Mouse (Mus musculus) midbrain, embryonic 12.5 days (tissue): ENCODE measurements around the gene Col23a1. TPM values are rescaled to one million over a fixed set of nuclear protein-coding genes. Genes with fewer than 3 reads are reported as not detected.
A peak's percentile ranks its signal among the peaks of the same experiment; 100 is the strongest.

ENCODE experiments used
- ATAC-seq: fragments of 200-750 bp; cut with Nextera tagmentation; 2 replicates; pipeline ENCODE4 v1.8.0; 2017; ENCODE audit warnings: low read depth, moderate TSS enrichment, moderate library complexity; ENCODE audit not compliant: low FRiP score
- H3K27ac ChIP-seq: fragments of 300-500 bp; sonication (generic); replicated peaks from 2 replicates; pipeline ENCODE4 v1.5.1; 2016; ENCODE audit warnings: mild to moderate bottlenecking
- H3K27me3 ChIP-seq: fragments of 300-500 bp; sonication (generic); 2 replicates; pipeline ENCODE4 v1.6.1; 2016; ENCODE audit warnings: mild to moderate bottlenecking
- H3K36me3 ChIP-seq: fragments of 300-500 bp; sonication (generic); 2 replicates; pipeline ENCODE4 v1.6.1; 2016
- H3K4me1 ChIP-seq: fragments of 300-500 bp; sonication (generic); 2 replicates; pipeline ENCODE4 v1.6.1; 2016
- H3K4me2 ChIP-seq: fragments of 300-500 bp; sonication (generic); replicated peaks from 2 replicates; pipeline ENCODE4 v1.6.1; 2016; ENCODE audit warnings: mild to moderate bottlenecking, moderate library complexity
- H3K4me3 ChIP-seq: fragments of 300-500 bp; sonication (generic); 2 replicates; pipeline ENCODE4 v1.5.1; 2016; ENCODE audit warnings: mild to moderate bottlenecking
- H3K9ac ChIP-seq: fragments of 300-500 bp; sonication (generic); replicated peaks from 2 replicates; pipeline ENCODE4 v1.6.1; 2016; ENCODE audit warnings: mild to moderate bottlenecking, moderate library complexity
- H3K9me3 ChIP-seq: fragments of 300-500 bp; sonication (generic); 2 replicates; pipeline ENCODE4 v1.6.1; 2016; ENCODE audit warnings: mild to moderate bottlenecking
- WGBS: fragments of 180-500 bp; shearing (Covaris S2); methylation state at CpG from one replicate; pipeline ENCODE4 v1.1.7; 2016; 5-methylcytosine and 5-hydroxymethylcytosine counted together
- polyA plus RNA-seq: library from polyadenylated mRNA; unstranded; fragments of >200 nt; fragmentation: Nextera tagmentation; extraction: Ambion mirVana; gene quantifications from 2 replicates; pipeline ENCODE4 v1.2.1, GENCODE M21; 2016

Gene Col23a1
- polyA plus RNA-seq, 1 experiment from 2014 or later: 18.3 TPM

DNA sequence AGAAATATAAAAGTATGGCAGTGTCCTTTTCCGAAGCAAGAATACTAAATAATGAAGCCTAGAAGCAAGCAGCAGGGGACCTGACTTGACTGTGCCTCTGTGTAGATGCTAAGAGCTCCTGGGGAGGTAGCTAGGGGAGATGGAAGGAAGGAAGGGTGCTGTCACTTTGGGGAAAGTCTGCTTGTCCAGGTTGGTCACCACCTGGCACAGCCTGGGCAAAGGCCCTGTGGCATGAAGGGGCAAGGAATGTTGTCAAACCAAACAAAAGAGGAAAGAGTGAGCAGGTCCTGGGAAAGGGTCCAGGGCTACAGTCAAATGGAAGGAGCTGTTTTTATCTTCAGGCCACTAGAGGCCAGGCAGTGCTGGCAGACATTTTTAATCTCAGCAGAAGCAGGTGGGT lies 297.3 kb downstream of the Col23a1 start:
- no peak for ATAC-seq
- H3K4me1 ChIP-seq: peaks cover 22% of the 10 kb centered on the region
- H3K9ac ChIP-seq: no peak overlapping the region
- H3K36me3 ChIP-seq: peaks cover 58% of the 10 kb centered on the region
- H3K27ac ChIP-seq: no peak overlapping the region; the same call in 1 of the 2 replicates
- H3K4me2 ChIP-seq: no peak overlapping the region
- H3K9me3 ChIP-seq: no peaks in the 10 kb centered on the region
- no peaks in the 10 kb centered on the region for H3K27me3 ChIP-seq
- WGBS: 87% methylated on average over 1 of the region's 1 CpGs
- no peak overlapping the region for H3K4me3 ChIP-seq

DNA sequence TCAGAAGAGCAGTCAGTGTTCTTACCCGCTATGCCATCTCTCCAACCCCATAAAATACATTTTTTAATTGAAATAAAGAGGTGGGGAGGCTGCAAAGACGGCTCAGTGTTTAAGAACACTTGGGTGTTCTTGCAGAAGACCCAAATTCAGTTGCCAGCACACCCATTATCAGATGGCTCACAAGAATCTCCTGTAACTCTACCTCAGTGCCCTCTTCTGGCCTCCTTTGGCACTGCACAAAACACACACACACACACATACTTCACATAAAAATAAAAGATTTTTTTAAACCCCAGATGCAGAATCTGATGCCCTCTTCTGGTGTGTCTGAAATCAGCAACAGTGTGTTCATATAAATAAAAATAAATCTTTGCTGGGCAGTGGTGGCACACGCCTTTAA lies 299.1 kb downstream of the Col23a1 start:
- Histone ChIP-seq H3K4me1 (peaks cover 15% of the 10 kb centered on the region), H3K36me3 (peaks cover 76% of the 10 kb centered on the region), H3K4me2 (no peak overlapping the region), H3K9me3 (no peaks in the 10 kb centered on the region), H3K4me3 (no peak overlapping the region), H3K9ac (no peak overlapping the region), H3K27ac (no peak overlapping the region), H3K27me3 (no peaks in the 10 kb centered on the region)
- 95% methylated on average over 3 of the region's 3 CpGs for WGBS
- no peak for ATAC-seq

DNA sequence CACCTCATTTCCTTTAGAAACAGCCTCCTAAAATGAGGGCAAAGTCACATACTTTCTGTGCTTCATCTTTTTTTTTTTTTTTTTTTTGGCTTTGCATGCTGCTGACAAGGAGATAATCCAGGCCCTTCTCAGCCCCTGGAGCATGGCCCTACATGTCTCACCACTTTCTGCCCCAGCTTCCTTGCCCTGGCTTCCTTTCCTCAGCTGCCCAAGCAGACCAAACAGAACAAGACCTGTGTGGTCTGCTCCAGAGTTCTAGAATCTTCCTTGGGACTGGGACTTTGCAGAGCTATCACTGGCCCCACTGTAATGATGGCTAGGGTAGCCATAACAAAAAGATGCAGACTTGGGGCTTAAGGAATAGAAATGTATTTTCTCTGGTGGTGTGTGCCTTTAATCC lies 300.3 kb downstream of the Col23a1 start:
- Histone ChIP-seq H3K4me1 (peaks cover 10% of the 10 kb centered on the region), H3K4me2 (no peak overlapping the region), H3K9me3 (no peaks in the 10 kb centered on the region), H3K27ac (no peak overlapping the region), H3K27me3 (no peaks in the 10 kb centered on the region), H3K4me3 (no peak overlapping the region), H3K36me3 (peaks cover 85% of the 10 kb centered on the region), H3K9ac (no peak overlapping the region)
- no peak for ATAC-seq

DNA sequence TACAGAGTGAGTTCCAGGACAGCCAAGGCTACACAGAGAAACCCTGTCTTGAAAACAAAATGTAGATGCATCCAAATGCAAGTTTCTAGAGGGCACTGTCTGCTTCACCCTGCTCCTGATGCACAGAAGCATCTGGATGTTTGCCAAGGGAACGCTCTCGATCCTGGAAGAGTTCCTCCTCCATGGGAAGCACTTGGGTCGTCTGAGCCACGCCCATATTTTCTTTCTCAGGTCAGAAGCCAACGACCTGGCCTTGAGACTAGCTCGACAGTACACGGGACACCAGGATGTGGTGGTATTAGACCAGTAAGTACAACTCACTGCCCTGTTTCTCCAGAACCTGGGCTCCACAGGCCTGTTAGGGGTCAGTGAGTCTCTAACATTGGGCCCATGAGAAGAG lies 301.4 kb downstream of the Col23a1 start:
- peaks cover 96% of the 10 kb centered on the region for H3K36me3 ChIP-seq
- no peaks in the 10 kb centered on the region for H3K4me1 ChIP-seq
- WGBS: 83% methylated on average over 7 of the region's 7 CpGs
- H3K9ac ChIP-seq: no peak overlapping the region
- no peaks in the 10 kb centered on the region for H3K27me3 ChIP-seq
- H3K9me3 ChIP-seq: no peaks in the 10 kb centered on the region
- no peak for ATAC-seq
- H3K4me3 ChIP-seq: no peak overlapping the region
- no peak overlapping the region for H3K27ac ChIP-seq
- H3K4me2 ChIP-seq: no peak overlapping the region

DNA sequence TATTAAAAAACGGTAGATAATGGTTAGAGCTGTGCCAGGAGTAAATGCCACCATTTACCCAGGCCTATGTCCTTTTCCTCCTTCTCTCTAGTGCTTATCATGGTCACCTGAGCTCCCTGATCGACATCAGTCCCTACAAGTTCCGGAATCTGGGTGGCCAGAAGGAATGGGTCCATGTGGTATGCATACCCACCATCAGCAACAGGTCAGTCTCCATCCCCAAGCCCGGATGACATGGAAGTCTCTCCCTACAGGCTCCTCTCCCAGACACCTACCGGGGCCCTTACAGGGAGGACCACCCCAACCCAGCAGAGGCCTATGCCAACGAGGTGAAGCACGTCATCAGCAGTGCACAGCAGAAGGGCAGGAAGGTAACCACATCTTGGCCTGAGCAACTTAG lies 302.2 kb downstream of the Col23a1 start:
- no peak for ATAC-seq
- 91% methylated on average over 7 of the region's 7 CpGs for WGBS
- H3K27ac ChIP-seq: no peak overlapping the region

GRCm38 (mm10) chr11:51593368-51593767 lies 303.6 kb downstream of the Col23a1 start:
- WGBS: 89% methylated on average over 4 of the region's 4 CpGs
- peaks cover 96% of the 10 kb centered on the region for H3K36me3 ChIP-seq

More for the DNA sequence above, 302.2 kb downstream of the Col23a1 start:
- H3K27me3 ChIP-seq: no peaks in the 10 kb centered on the region
- no peaks in the 10 kb centered on the region for H3K9me3 ChIP-seq
- H3K4me3 ChIP-seq: no peak overlapping the region
- no peak overlapping the region for H3K4me2 ChIP-seq
- H3K9ac ChIP-seq: no peak overlapping the region
- H3K4me1 ChIP-seq: no peaks in the 10 kb centered on the region
- peaks cover 96% of the 10 kb centered on the region for H3K36me3 ChIP-seq

DNA sequence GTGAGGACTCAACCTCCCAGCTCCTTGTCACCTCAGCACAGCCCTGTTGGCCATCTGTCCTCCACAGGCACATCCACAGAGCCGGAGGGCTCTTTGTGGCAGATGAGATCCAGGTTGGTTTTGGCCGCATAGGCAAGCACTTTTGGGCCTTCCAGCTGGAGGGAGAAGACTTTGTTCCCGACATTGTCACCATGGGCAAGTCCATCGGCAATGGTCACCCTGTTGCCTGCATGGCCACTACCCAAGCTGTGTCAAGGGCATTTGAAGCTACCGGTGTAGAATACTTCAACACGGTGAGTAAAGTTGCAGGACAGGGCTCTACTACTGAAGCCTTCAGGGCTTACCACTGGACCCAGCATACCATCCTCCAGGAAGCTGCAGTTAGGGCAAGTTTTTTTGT lies 304.1 kb downstream of the Col23a1 start:
- Histone ChIP-seq H3K4me3 (no peak overlapping the region), H3K9me3 (no peaks in the 10 kb centered on the region), H3K36me3 (peaks cover 97% of the 10 kb centered on the region), H3K4me2 (no peak overlapping the region), H3K9ac (no peak overlapping the region), H3K27me3 (no peaks in the 10 kb centered on the region), H3K4me1 (no peaks in the 10 kb centered on the region), H3K27ac (no peak overlapping the region)
- no peak for ATAC-seq
- 94% methylated on average over 6 of the region's 6 CpGs for WGBS

More at GRCm38 (mm10) chr11:51593368-51593767, 303.6 kb downstream of the Col23a1 start:
- Histone ChIP-seq H3K4me2 (no peak overlapping the region), H3K4me3 (no peak overlapping the region), H3K9ac (no peak overlapping the region), H3K27me3 (no peaks in the 10 kb centered on the region), H3K27ac (no peak overlapping the region), H3K4me1 (no peaks in the 10 kb centered on the region), H3K9me3 (no peaks in the 10 kb centered on the region)
- ATAC-seq: no peak

GRCm38 (mm10) chr11:51594715-51595350 lies 305.1 kb downstream of the Col23a1 start:
- Histone ChIP-seq H3K27me3 (no peaks in the 10 kb centered on the region), H3K4me2 (no peak overlapping the region), H3K36me3 (peaks cover 97% of the 10 kb centered on the region), H3K9ac (no peak overlapping the region), H3K4me3 (no peak overlapping the region), H3K4me1 (no peaks in the 10 kb centered on the region), H3K27ac (no peak overlapping the region), H3K9me3 (no peaks in the 10 kb centered on the region)
- no peak for ATAC-seq
- 84% methylated on average over 3 of the region's 3 CpGs for WGBS

DNA sequence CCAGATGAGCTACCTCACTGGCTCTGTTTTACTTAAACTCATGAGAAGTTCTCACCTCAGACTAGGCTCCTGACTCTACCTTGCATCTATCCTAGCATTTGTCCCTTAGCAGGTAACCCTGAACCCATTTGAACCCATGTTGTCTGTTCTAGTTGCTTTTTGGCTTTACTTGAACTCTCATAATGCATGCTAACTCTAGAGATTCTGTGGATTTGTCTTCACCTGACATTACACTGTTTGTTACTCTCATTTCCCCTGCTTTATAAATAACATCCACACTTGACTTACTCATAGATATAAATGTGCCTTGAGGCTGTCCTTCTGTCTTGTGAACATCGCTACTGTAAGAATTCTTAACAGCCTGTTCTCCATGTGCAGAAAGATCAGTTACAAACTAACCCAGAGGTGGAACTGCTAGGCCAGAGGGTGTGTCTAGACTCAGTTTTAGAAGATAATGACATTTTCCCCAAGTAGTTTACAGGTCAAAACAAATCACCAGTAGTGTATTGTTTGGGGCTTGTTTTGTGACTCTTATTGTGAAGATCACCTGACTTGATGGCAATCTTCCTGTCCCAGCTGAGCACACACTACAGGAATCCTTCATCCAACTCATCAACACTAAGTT lies 305.9 kb downstream of the Col23a1 start:
- Histone ChIP-seq H3K4me1 (no peaks in the 10 kb centered on the region), H3K36me3 (peaks cover 97% of the 10 kb centered on the region), H3K4me3 (no peak overlapping the region), H3K9me3 (no peaks in the 10 kb centered on the region), H3K27ac (no peak overlapping the region), H3K9ac (no peak overlapping the region), H3K4me2 (no peak overlapping the region), H3K27me3 (no peaks in the 10 kb centered on the region)
- WGBS: 96% methylated on average over 1 of the region's 1 CpGs
- ATAC-seq: no peak

DNA sequence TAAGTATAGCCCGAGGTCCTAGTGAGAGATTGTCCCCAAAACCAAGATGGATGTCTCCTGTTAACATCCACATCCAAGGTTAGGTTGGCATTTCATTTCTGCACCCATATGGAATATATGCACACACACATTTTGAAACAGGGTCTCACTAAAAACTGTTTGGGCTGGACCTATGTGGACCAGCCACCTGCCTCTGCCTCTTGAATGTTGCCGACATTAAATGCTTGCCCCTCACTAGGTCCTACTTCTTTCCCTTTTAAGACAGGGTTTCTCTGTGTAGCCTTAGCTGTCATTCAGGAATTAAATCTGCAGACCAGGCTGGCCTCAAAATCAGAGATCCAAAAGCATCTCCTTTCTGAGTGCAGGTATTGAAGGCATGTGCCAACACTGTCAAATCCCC lies 307.8 kb downstream of the Col23a1 start:
- Histone ChIP-seq H3K4me1 (peaks cover 12% of the 10 kb centered on the region), H3K4me2 (no peak overlapping the region), H3K9me3 (no peaks in the 10 kb centered on the region), H3K4me3 (no peak overlapping the region), H3K9ac (no peak overlapping the region), H3K36me3 (peaks cover 97% of the 10 kb centered on the region), H3K27ac (peak overlapping the region; percentile 8; the same call in 1 of the 2 replicates), H3K27me3 (no peaks in the 10 kb centered on the region)
- WGBS: 92% methylated on average over 2 of the region's 2 CpGs
- ATAC-seq: no peak

DNA sequence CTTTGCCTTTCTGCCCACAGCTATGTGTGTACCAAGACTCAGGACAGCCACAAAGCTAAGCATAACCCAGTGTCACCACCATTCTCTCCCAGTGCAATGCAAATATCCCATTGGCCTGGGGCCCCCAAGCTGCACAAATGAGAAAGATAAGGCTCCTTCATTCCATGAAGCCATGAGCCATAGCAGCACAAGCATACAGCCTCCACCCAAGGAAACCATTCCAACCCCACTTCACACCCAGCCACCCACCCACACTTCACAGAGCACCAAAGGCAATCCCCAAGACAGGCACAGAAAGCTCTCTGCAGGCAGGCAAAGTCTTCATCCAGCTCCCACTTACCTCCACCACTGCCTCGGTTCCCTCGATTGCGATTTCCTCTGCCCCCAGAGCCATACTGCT lies 312.5 kb downstream of the Col23a1 start:
- WGBS: 93% methylated on average over 3 of the region's 3 CpGs
- no peak overlapping the region for H3K27ac ChIP-seq
- no peak for ATAC-seq
- H3K27me3 ChIP-seq: no peaks in the 10 kb centered on the region
- H3K4me1 ChIP-seq: peaks cover 37% of the 10 kb centered on the region
- H3K4me2 ChIP-seq: no peak overlapping the region
- peaks cover 82% of the 10 kb centered on the region for H3K36me3 ChIP-seq
- peak overlapping the region; percentile 3; the same call in 1 of the 2 replicates for H3K4me3 ChIP-seq
- H3K9ac ChIP-seq: 0 out of 2 replicates have a peak overlapping the region, but pooled peaks have one; percentile 17
- H3K9me3 ChIP-seq: no peaks in the 10 kb centered on the region

DNA sequence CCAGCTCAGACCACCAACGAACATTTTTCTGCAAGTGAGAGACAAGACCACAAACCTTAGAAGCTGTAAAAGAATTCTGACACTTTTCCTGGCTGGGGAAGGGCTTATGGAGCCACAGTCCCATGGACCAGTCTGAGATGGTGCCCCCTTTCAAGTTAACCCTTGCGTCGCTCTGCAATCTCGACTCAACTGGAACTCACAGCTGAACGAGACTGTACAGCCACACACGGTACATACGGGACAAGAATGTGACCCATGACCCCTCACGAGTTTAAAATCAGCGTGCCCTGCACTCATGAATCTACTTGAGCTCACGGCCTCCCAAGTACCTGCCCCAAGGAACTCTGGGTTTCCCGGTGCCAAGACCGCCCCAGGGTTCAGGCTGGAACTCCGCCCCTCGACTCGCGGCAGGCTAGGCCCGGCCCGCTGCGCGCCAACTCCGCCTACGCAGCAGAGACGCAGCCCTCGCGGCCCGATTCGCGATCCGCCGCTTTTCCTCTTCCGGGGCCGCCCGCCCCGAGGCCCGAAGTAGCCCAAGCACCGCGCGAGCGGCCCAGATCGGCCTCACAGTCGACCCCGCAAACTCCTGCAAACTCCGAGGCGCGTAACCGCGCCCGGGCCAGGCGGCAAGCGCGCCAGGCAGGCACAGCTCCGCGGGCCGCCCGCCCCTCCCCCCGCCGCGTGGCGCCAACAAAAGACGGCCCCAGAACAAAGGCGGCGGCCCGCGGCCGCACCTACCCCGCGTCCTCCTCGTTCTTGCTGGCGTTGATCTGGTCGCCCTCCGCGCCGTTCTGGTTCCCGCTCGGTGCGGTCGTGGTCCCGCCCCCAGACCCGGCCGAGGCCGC lies 316.1 kb downstream of the Col23a1 start:
- Histone ChIP-seq H3K4me1 (peaks cover 42% of the 10 kb centered on the region), H3K4me2 (peak overlapping the region; percentile 84), H3K27me3 (no peaks in the 10 kb centered on the region), H3K36me3 (peaks cover 46% of the 10 kb centered on the region), H3K4me3 (peak overlapping the region; percentile 95), H3K27ac (peak overlapping the region; percentile 93), H3K9ac (peak overlapping the region; percentile 100), H3K9me3 (no peaks in the 10 kb centered on the region)
- peak; percentile 53 for ATAC-seq
- under 1% methylated on average over 78 of the region's 81 CpGs for WGBS
